Mouse (Mus musculus) lung, postnatal 0 days (tissue): Measurements from ENCODE around the gene Setd1b.

Source experiments
- CTCF ChIP-seq: IDR thresholded peaks from 2 replicates; pipeline ENCODE4 v1.5.1; 2016; ENCODE audit warnings: antibody characterized with exemption, mild to moderate bottlenecking
- EP300 ChIP-seq: IDR thresholded peaks from 2 replicates; pipeline ENCODE4 v1.6.1; 2016; ENCODE audit warnings: antibody characterized with exemption, mild to moderate bottlenecking, control low read depth

- TF ChIP-seq CTCF (no peak), EP300 (no peak)
Observed at GRCm38 (mm10) chr5:123193436-123193835, 51.4 kb downstream of the Setd1b start.
